Mouse (Mus musculus): Measurements from ENCODE around the gene Ticam1. TPM values are rescaled to one million over a fixed set of nuclear protein-coding genes. Genes with fewer than 3 reads are reported as not detected.

Ticam1 gene
- polyA plus RNA-seq, 1 experiment from 2014 or later: 4.2 TPM

- no peaks in the 10 kb centered on the region for H3K9me3 ChIP-seq (replicated peaks; ENCODE audit: control insufficient read depth, low read length)
Measured at GRCm38 (mm10) chr17:56224916-56225315, 51.7 kb downstream of the Ticam1 start.

GRCm38 (mm10) chr17:56219805-56220204, 56.8 kb downstream of the Ticam1 start:
- ATAC-seq (ENCODE audit: low read depth): 0 out of 2 replicates have a peak, but pooled peaks have one; percentile 8
- no peaks in the 10 kb centered on the region for H3K36me3 ChIP-seq (ENCODE audit: control insufficient read depth, insufficient read depth)
- H3K4me1 ChIP-seq (ENCODE audit: control insufficient read depth, low read depth, low read length): peaks cover 16% of the 10 kb centered on the region
- no peak overlapping the region for H3K9ac ChIP-seq (ENCODE audit: low read depth, low read length)
- peak overlapping the region; percentile 45 for H3K27ac ChIP-seq (ENCODE audit: low read length)
- H3K4me3 ChIP-seq (ENCODE audit: low read depth, low read length): no peak overlapping the region
- H3K27me3 ChIP-seq (ENCODE audit: control insufficient read depth, insufficient read depth, low read depth, low read length): no peaks in the 10 kb centered on the region
- H3K4me2 ChIP-seq (ENCODE audit: low read depth, low read length): peak overlapping the region; percentile 87; the same call in 1 of the 2 replicates
- WGBS (ENCODE audit: insufficient replicate concordance): 30% methylated on average over 3 of the region's 3 CpGs
- no peaks in the 10 kb centered on the region for H3K9me3 ChIP-seq (replicated peaks; ENCODE audit: control insufficient read depth, low read length)

More at GRCm38 (mm10) chr17:56224916-56225315, 51.7 kb downstream of the Ticam1 start:
- ATAC-seq (ENCODE audit: low read depth): no peak
- H3K4me3 ChIP-seq (ENCODE audit: low read depth, low read length): no peak overlapping the region
- H3K4me1 ChIP-seq (ENCODE audit: control insufficient read depth, low read depth, low read length): no peaks in the 10 kb centered on the region
- no peaks in the 10 kb centered on the region for H3K27me3 ChIP-seq (ENCODE audit: control insufficient read depth, insufficient read depth, low read depth, low read length)
- H3K4me2 ChIP-seq (ENCODE audit: low read depth, low read length): no peak overlapping the region
- no peak overlapping the region for H3K27ac ChIP-seq (ENCODE audit: low read length)
- H3K36me3 ChIP-seq (ENCODE audit: control insufficient read depth, insufficient read depth): no peaks in the 10 kb centered on the region
- no peak overlapping the region for H3K9ac ChIP-seq (ENCODE audit: low read depth, low read length)
- WGBS (ENCODE audit: insufficient replicate concordance): 16% methylated on average over 1 of the region's 1 CpGs

MicroRNA genes within 50 kb of the gene (microRNA counts, 519-probe panel; counts per million panel counts)
- 2,376 counts per million, percentile 56 among the panel's probes with 10 or more counts for microRNA mmu-miR-7b

Small RNAs within 50 kb of the gene (microRNA-seq; reads per million reads assigned to microRNA genes)
- gene Mir7b: 20.2 reads per million, percentile 36 among the genes with 10 or more reads in this experiment

Other genes with a start within 250 kb of the Ticam1 start
- 44.9 and 46.0 TPM in 2 replicates for gene Sh3gl1, start 240.2 kb downstream of the Ticam1 start, polyA plus RNA-seq (2015; fragmentation: Nextera tagmentation; extraction: Ambion mirVana)
- gene Chaf1a, start 236.3 kb downstream of the Ticam1 start, polyA plus RNA-seq (2015; fragmentation: Nextera tagmentation; extraction: Ambion mirVana): 14.5 TPM in 2 replicates
- 14.1 and 15.3 TPM in 2 replicates for gene Ubxn6, start 201.8 kb downstream of the Ticam1 start, polyA plus RNA-seq (2015; fragmentation: Nextera tagmentation; extraction: Ambion mirVana)
- gene Hdgfl2, start 197.2 kb downstream of the Ticam1 start, polyA plus RNA-seq (2015; fragmentation: Nextera tagmentation; extraction: Ambion mirVana): 36.1 and 37.2 TPM in 2 replicates
- gene Plin4, start 167.0 kb downstream of the Ticam1 start, polyA plus RNA-seq (2015; fragmentation: Nextera tagmentation; extraction: Ambion mirVana): 0.05 and 0.13 TPM in 2 replicates
- 5.2 and 9.7 TPM in 2 replicates for gene Plin5, start 159.2 kb downstream of the Ticam1 start, polyA plus RNA-seq (2015; fragmentation: Nextera tagmentation; extraction: Ambion mirVana)
- gene Lrg1, start 154.8 kb downstream of the Ticam1 start, polyA plus RNA-seq (2015; fragmentation: Nextera tagmentation; extraction: Ambion mirVana): 4.3 and 6.2 TPM in 2 replicates
- gene Sema6b, start 136.4 kb downstream of the Ticam1 start, polyA plus RNA-seq (2015; fragmentation: Nextera tagmentation; extraction: Ambion mirVana): 0.81 and 1.3 TPM in 2 replicates
- 3.4 and 4.1 TPM in 2 replicates for gene Tnfaip8l1, start 114.3 kb downstream of the Ticam1 start, polyA plus RNA-seq (2015; fragmentation: Nextera tagmentation; extraction: Ambion mirVana)
- 56.2 and 56.4 TPM in 2 replicates for gene Mydgf, start 92.9 kb downstream of the Ticam1 start, polyA plus RNA-seq (2015; fragmentation: Nextera tagmentation; extraction: Ambion mirVana)
- 19.9 and 23.5 TPM in 2 replicates for gene Dpp9, start 57.9 kb downstream of the Ticam1 start, polyA plus RNA-seq (2015; fragmentation: Nextera tagmentation; extraction: Ambion mirVana)
- 5.2 and 5.7 TPM in 2 replicates for gene Fem1a, start 20.0 kb downstream of the Ticam1 start, polyA plus RNA-seq (2015; fragmentation: Nextera tagmentation; extraction: Ambion mirVana)
- gene Plin3, start 16.1 kb upstream of the Ticam1 start, polyA plus RNA-seq (2015; fragmentation: Nextera tagmentation; extraction: Ambion mirVana): 35.9 and 37.6 TPM in 2 replicates
- not detected in 2 replicates for gene Arrdc5, start 23.5 kb upstream of the Ticam1 start, polyA plus RNA-seq (2015; fragmentation: Nextera tagmentation; extraction: Ambion mirVana)
- gene Uhrf1, start 26.5 kb upstream of the Ticam1 start, polyA plus RNA-seq (2015; fragmentation: Nextera tagmentation; extraction: Ambion mirVana): 86.0 and 89.7 TPM in 2 replicates
- gene Kdm4b, start 49.3 kb upstream of the Ticam1 start, polyA plus RNA-seq (2015; fragmentation: Nextera tagmentation; extraction: Ambion mirVana): 6.3 and 7.0 TPM in 2 replicates
- 3.9 and 5.3 TPM in 2 replicates for gene Ptprs, start 199.7 kb upstream of the Ticam1 start, polyA plus RNA-seq (2015; fragmentation: Nextera tagmentation; extraction: Ambion mirVana)
- not detected in 2 replicates for gene Znrf4, start 235.6 kb upstream of the Ticam1 start, polyA plus RNA-seq (2015; fragmentation: Nextera tagmentation; extraction: Ambion mirVana)